Mouse (Mus musculus): ENCODE results near the gene Gja3.
"Not testable (repeated sequence)": the region's sequence is repeated elsewhere in the genome, so short reads cannot be mapped to it uniquely, and the experiment has no call there.

Gene Gja3

DNA sequence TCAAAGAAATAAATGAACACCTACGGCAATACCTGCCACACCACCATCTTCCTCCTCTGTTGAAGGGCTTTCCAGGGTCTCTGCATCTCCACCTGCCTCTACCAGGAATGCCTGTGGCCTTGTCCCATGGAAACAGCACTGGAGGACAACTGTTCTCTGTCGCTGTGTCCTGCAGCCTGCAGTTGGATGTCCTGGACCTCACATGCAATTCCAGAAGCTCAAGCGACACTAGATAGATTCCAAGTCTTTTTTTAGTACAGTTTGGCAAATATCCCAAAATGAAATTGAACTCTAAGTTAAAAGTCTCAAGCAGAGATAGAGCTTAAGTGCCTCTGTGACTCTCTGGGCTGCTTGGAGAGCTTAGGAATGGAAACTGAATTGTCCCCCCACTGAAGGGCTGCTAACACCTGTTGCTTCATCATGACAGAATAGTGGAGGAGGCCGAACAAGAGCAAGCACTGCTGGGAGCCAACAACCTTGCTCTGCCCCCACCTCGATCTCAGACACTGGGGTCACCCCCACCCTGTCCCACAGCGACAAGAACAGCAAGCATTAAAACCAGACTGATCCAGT is 22.9 kb downstream of the Gja3 start:
- ATAC-seq (ENCODE audit: insufficient number of reproducible peaks, low FRiP score, low TSS enrichment) = no peak

DNA sequence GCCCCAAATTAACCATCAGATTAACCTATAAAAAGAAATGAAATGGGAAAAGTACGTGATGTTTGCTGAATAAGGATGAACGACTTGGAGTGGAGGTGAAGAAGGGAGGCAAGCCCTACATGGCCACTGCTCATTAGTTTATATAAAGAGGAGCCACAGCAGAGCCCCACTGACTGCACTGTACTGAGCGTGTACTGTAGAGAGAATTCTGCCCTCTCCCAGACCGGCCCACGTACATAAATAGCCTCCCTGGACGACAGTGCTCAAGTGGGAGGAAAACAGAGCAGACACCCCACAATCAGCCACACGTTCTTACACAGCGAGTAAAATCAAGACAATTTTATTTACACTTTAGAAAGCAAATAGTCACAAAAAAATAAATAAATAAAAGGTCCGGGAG is 23.8 kb downstream of the Gja3 start:
- no peak for ATAC-seq (ENCODE audit: insufficient number of reproducible peaks, low FRiP score, low TSS enrichment)

DNA sequence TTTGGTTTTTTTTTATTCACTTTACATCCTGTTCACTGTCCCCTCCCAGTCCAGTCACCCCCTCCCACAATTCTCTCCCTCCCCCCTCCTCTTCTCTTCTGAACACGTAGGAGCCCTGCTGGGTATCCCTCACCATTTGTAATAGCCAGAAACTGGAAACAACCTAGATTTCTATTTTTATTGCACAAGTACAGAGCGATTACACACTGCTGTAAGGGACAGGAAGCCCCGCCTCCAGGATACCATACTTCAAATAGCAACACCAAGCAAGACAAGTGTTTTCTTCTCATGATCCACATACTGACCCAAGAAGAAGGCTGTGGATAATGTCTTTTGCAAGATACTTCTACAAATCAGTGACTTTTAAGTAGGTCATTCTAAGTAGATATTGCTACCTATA is 25.1 kb downstream of the Gja3 start:
- no peak for ATAC-seq (ENCODE audit: insufficient number of reproducible peaks, low FRiP score, low TSS enrichment)

DNA sequence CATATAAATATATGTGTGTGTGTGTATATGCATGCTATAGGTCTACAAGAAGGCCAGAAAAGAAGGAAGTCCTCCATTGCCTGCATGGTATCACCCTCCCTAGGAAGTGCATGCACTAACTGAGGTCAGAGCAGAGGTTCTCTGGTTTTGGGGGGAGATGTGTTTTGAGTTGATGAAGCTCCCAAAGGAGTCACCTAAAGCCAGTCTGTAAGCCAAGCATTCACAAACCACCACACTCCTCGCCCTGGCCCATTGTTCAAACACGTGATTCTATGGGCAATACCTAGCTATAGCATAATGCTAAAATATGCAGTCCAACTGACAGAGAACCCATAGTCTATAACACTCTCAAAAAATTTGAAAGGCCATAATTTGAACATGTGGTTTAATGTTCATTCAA is 39.5 kb downstream of the Gja3 start:
- ATAC-seq (ENCODE audit: insufficient number of reproducible peaks, low FRiP score, low TSS enrichment) = no peak

DNA sequence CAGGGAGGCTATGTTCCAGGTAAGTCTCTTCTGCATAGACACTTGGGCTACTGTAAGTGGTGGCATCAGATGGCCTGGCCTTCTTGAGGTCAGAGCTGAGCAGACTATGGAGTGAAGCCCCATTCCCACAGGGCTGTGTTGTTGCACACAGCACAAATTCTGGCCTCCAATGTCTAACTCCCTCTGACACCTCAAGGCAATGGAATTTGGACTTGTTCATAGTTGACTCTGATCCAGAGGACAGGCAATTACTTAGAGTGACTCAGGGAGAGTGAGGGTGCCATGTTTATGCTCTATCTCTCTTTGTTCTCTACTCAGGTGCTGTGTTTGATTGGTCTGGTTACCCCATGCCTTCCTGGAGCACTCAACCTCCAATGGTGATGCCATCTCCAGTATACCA is 41.1 kb downstream of the Gja3 start:
- not testable (repeated sequence) for ATAC-seq (ENCODE audit: insufficient number of reproducible peaks, low FRiP score, low TSS enrichment)

DNA sequence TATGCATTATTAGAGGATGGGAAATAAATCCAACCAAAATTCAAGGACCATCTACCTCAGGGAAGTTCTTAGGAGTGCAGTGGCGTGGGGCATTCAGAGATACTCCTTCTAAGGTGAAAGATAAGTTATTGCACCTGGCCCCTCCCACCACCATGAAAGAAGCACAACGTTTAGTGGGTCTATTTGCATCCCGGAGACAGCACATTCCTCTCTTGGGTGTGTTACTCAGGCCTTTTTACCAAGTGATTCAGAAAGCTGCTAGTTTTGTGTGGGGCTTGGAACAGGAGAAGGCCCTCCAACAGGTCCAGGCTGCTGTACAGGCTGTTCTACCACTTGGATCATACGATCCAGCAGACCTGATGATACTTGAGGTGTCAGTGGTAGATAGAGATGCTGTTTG is 69.3 kb downstream of the Gja3 start:
- ATAC-seq (ENCODE audit: insufficient number of reproducible peaks, low FRiP score, low TSS enrichment) = no peak
